Mouse (Mus musculus) erythroblast, embryonic 14.5 days (primary cell): ENCODE data around the gene Olfr314.

ENCODE experiments used
- GATA1 ChIP-seq: IDR thresholded peaks from 2 replicates; pipeline ENCODE4 v1.6.1; 2012; ENCODE audit warnings: low read length, inconsistent platforms, mixed read lengths
- TAL1 ChIP-seq: IDR thresholded peaks from 3 replicates; pipeline ENCODE4 v1.6.1; 2012; ENCODE audit warnings: low read length, inconsistent platforms, mixed read lengths

- TF ChIP-seq GATA1 (no peak), TAL1 (no peak)
Measured at GRCm38 (mm10) chr11:58790053-58790452, 7.3 kb downstream of the Olfr314 start.
